Mouse (Mus musculus) liver, embryonic 18 days (tissue): ENCODE results near the gene Clec4f. TPM values are rescaled to one million over a fixed set of nuclear protein-coding genes. Genes with fewer than 3 reads are reported as not detected.

Experiments used
- polyA plus RNA-seq: library from polyadenylated mRNA; depleted of rRNA; stranded (reverse); fragments of >200 nt; gene quantifications from 2 replicates; pipeline ENCODE4 v1.2.3, GENCODE M21; 2012; rRNA removed

Gene Clec4f
- polyA plus RNA-seq = 39.7 and 74.4 TPM in 2 replicates

GRCm38 (mm10) chr6:83656087-83656486, at the start of gene Clec4f:
Clec4f (minus strand) TSS chr6:83656187.

GRCm38 (mm10) chr6:83677757-83678156, 21.8 kb upstream of the Clec4f start, which contains the start of gene Cd207:
Cd207 (minus strand) TSS chr6:83677857.

Other genes with a start within 250 kb of the Clec4f start
- 2.3 and 3.4 TPM in 2 replicates for gene Tet3, start 197.1 kb downstream of the Clec4f start, polyA plus RNA-seq
- gene Dguok, start 149.2 kb downstream of the Clec4f start, polyA plus RNA-seq = 19.6 and 21.8 TPM in 2 replicates
- gene Actg2, start 119.9 kb downstream of the Clec4f start, polyA plus RNA-seq = 4.8 and 5.8 TPM in 2 replicates
- gene Stambp, start 83.5 kb downstream of the Clec4f start, polyA plus RNA-seq = 6.4 and 7.2 TPM in 2 replicates
- 0.90 and 2.2 TPM in 2 replicates for gene Cd207, start 21.7 kb upstream of the Clec4f start, polyA plus RNA-seq
- gene Vax2, start 55.1 kb upstream of the Clec4f start, polyA plus RNA-seq = not detected in 2 replicates
- gene Atp6v1b1, start 86.8 kb upstream of the Clec4f start, polyA plus RNA-seq = 0.05 TPM in 1 of 2 replicates, not detected in the other
- not detected in 2 replicates for gene Ankrd53, start 106.5 kb upstream of the Clec4f start, polyA plus RNA-seq
- 24.8 and 26.3 TPM in 2 replicates for gene Tex261, start 119.6 kb upstream of the Clec4f start, polyA plus RNA-seq
- gene Nagk, start 138.8 kb upstream of the Clec4f start, polyA plus RNA-seq = 8.8 and 10.3 TPM in 2 replicates
- gene Paip2b, start 175.6 kb upstream of the Clec4f start, polyA plus RNA-seq = 6.5 TPM in 2 replicates
- 13.5 and 14.4 TPM in 2 replicates for gene Zfp638, start 210.9 kb upstream of the Clec4f start, polyA plus RNA-seq